ENCODE assay signal across 8 mouse cellular contexts in the genomic region with DNA sequence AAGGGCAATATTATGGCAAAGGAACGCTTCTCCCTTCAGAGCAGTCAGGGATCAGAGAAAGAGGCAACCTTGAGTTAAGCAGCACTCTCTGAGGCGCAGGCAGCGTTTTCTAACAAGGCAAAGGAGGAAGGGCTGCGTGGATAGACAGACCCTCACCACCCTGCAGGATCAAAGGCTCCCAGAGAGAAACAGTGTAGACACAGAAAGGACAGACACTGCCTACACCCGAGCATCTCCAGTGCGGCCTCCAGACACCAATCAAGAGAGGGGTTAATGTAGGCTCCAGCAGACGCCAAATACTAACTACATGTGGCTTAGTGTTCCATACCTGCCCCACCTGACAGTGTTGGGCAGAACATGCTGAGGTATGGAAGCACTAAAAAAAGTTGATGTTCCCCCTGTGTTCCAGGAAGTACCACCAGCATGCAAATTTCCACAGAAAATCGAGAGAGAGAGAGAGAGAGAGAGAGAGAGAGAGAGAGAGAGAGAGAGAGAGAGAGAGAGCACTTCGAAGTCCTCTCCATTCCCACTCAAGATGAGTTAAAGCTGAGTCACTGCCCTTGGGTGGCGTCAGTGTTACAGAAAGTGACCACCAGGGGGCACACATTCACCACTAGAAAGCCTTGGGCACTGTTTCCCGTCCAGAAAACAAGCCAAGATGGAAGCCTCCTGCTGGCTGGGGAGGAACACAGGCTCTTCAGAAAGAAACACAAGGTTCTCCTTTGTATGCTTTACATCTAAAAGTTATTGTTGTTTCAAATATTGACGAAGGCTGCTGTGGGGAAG. TPM values are rescaled to one million over a fixed set of nuclear protein-coding genes. Genes with fewer than 3 reads are reported as not detected.
DNase-seq lines count a peak whose midpoint lies in the region; ATAC-seq and TF ChIP-seq lines count a peak whose summit lies in the region.

No protein-coding gene starts in this region.

- ATAC-seq in neural tube, embryonic 15.5 days (ENCODE audit: low FRiP score) = no peak
- ATAC-seq in cerebellum, adult (ENCODE audit: insufficient number of reproducible peaks, low FRiP score, low TSS enrichment) = peak; percentile 70; the same call in 1 of the 2 replicates
- ATAC-seq in intestine, embryonic 14.5 days (replicated peaks; ENCODE audit: low FRiP score, low TSS enrichment, low read depth) = peak; percentile 74
- ATAC-seq in midbrain, postnatal 0 days (ENCODE audit: low FRiP score) = no peak
- peak; percentile 56; the same call in 1 of the 2 replicates for ATAC-seq in stomach, embryonic 15.5 days (ENCODE audit: insufficient read depth, low FRiP score, low read depth)

- H3K4me2 ChIP-seq in neural tube, embryonic 15.5 days = no peak overlapping the region
- H3K4me2 ChIP-seq in intestine, embryonic 14.5 days (ENCODE audit: low read length) = no peak overlapping the region
- H3K4me2 ChIP-seq in midbrain, postnatal 0 days (ENCODE audit: low read depth, low read length, poor library complexity, severe bottlenecking) = no peak overlapping the region
- H3K4me2 ChIP-seq in stomach, embryonic 15.5 days = no peak overlapping the region

- H3K36me3 ChIP-seq in neural tube, embryonic 15.5 days = no peaks in the 10 kb centered on the region
- H3K36me3 ChIP-seq in intestine, embryonic 14.5 days (ENCODE audit: control insufficient read depth, insufficient read depth, low read length) = no peaks in the 10 kb centered on the region
- no peaks in the 10 kb centered on the region for H3K36me3 ChIP-seq in midbrain, postnatal 0 days (ENCODE audit: insufficient read depth, low read length)
- H3K36me3 ChIP-seq in stomach, embryonic 15.5 days = no peaks in the 10 kb centered on the region

- 32% methylated on average over 12 of the region's 12 CpGs for WGBS in neural tube, embryonic 15.5 days
- WGBS in intestine, embryonic 14.5 days = 32% methylated on average over 12 of the region's 12 CpGs
- WGBS in midbrain, postnatal 0 days = 27% methylated on average over 12 of the region's 12 CpGs
- whole genome bisulfite sequencing in stomach, embryonic 15.5 days = 27% methylated on average over 12 of the region's 12 CpGs

- H3K9me3 ChIP-seq in neural tube, embryonic 15.5 days (replicated peaks) = no peaks in the 10 kb centered on the region
- H3K9me3 ChIP-seq in intestine, embryonic 14.5 days (ENCODE audit: control insufficient read depth, low read length) = no peaks in the 10 kb centered on the region
- H3K9me3 ChIP-seq in midbrain, postnatal 0 days (ENCODE audit: low read length) = no peaks in the 10 kb centered on the region
- no peaks in the 10 kb centered on the region for H3K9me3 ChIP-seq in stomach, embryonic 15.5 days

- no peak overlapping the region for H3K9ac ChIP-seq in neural tube, embryonic 15.5 days (replicated peaks)
- no peak overlapping the region for H3K9ac ChIP-seq in intestine, embryonic 14.5 days (ENCODE audit: low read length)
- H3K9ac ChIP-seq in midbrain, postnatal 0 days (replicated peaks; ENCODE audit: low read length, poor library complexity, severe bottlenecking) = no peak overlapping the region
- no peak overlapping the region for H3K9ac ChIP-seq in stomach, embryonic 15.5 days

- no peak overlapping the region for H3K27ac ChIP-seq in neural tube, embryonic 15.5 days (replicated peaks)
- H3K27ac ChIP-seq in intestine, embryonic 14.5 days (ENCODE audit: low read depth) = no peak overlapping the region
- no peak overlapping the region for H3K27ac ChIP-seq in midbrain, postnatal 0 days (ENCODE audit: low read depth, low read length)
- H3K27ac ChIP-seq in stomach, embryonic 15.5 days = no peak overlapping the region

- intact Hi-C loops in left cerebral cortex, postnatal 14 days (cut with DNase I) = loop anchor here (5.0 kb wide), 1 partner anchor 37 kb away; no protein-coding TSS in a partner anchor

- H3K27me3 ChIP-seq in neural tube, embryonic 15.5 days (replicated peaks) = peaks cover 3% of the 10 kb centered on the region; the same call in 1 of the 2 replicates
- H3K27me3 ChIP-seq in intestine, embryonic 14.5 days (replicated peaks; ENCODE audit: control insufficient read depth, insufficient read depth, low read length) = no peaks in the 10 kb centered on the region
- H3K27me3 ChIP-seq in midbrain, postnatal 0 days (ENCODE audit: insufficient read depth, low read length) = no peaks in the 10 kb centered on the region
- 0 out of 2 replicates have a peak, but pooled peaks cover 5% of the 10 kb centered on the region for H3K27me3 ChIP-seq in stomach, embryonic 15.5 days (replicated peaks)

- no peak overlapping the region for H3K4me3 ChIP-seq in neural tube, embryonic 15.5 days (replicated peaks)
- H3K4me3 ChIP-seq in intestine, embryonic 14.5 days (ENCODE audit: low read depth, low read length) = no peak overlapping the region
- H3K4me3 ChIP-seq in midbrain, postnatal 0 days (ENCODE audit: low read depth, low read length) = no peak overlapping the region
- H3K4me3 ChIP-seq in stomach, embryonic 15.5 days (replicated peaks) = no peak overlapping the region

- peak; percentile 82 for DNase-seq in neural tube, embryonic 10.5 days (ENCODE audit: extremely low spot score, low spot score)
- peak; percentile 87 for DNase-seq in forelimb bud, embryonic 11.5 days (ENCODE audit: low read depth, low spot score)
- peak; percentile 93 for DNase-seq in intestine, embryonic 14.5 days (ENCODE audit: low spot score)
- peak; percentile 85 for DNase-seq in left cerebral cortex, postnatal 14 days (ENCODE audit: low spot score in 2 of 2)
- DNase-seq in midbrain, postnatal 0 days (ENCODE audit: low spot score) = peak; percentile 90

- peak; percentile 87 for TF ChIP-seq CTCF in midbrain, postnatal 0 days (IDR thresholded peaks at IDR 0.05)

- H3K4me1 ChIP-seq in neural tube, embryonic 15.5 days = 0 out of 2 replicates have a peak, but pooled peaks cover 7% of the 10 kb centered on the region
- peaks cover 9% of the 10 kb centered on the region; the same call in 1 of the 2 replicates for H3K4me1 ChIP-seq in intestine, embryonic 14.5 days (replicated peaks; ENCODE audit: control insufficient read depth, insufficient read depth, low read length)
- no peaks in the 10 kb centered on the region for H3K4me1 ChIP-seq in midbrain, postnatal 0 days (ENCODE audit: insufficient read depth, low read length)
- H3K4me1 ChIP-seq in stomach, embryonic 15.5 days = no peaks in the 10 kb centered on the region

RNA-seq across cellular contexts. Expression of gene Nkx2-3, which starts 18.5 kb away (rescaled TPM):
- polyA plus RNA-seq in neural tube, embryonic 15.5 days (2015; fragmentation: Nextera tagmentation; extraction: Ambion mirVana) = 5.5 TPM in 1 of 2 replicates, not detected in the other
- 82.3 and 83.9 TPM in 2 replicates for polyA plus RNA-seq in intestine, embryonic 14.5 days (2014; fragmentation: Nextera tagmentation; extraction: Ambion mirVana)
- not detected for total RNA-seq in left cerebral cortex, postnatal 14 days (2021)
- total RNA-seq in midbrain, postnatal 0 days (2014; rRNA removed) = 0.05 TPM in 1 of 2 replicates, not detected in the other
- 0.12 TPM in 1 of 2 replicates, not detected in the other for polyA plus RNA-seq in midbrain, postnatal 0 days (2015; fragmentation: Nextera tagmentation; extraction: Ambion mirVana)
- polyA plus RNA-seq in stomach, embryonic 15.5 days (2015; fragmentation: Nextera tagmentation; extraction: Ambion mirVana) = 26.3 and 31.4 TPM in 2 replicates

RNA-seq across cellular contexts. Expression of gene Slc25a28, which starts 44.0 kb away (rescaled TPM):
- 16.2 and 16.5 TPM in 2 replicates for polyA plus RNA-seq in neural tube, embryonic 15.5 days (2015; fragmentation: Nextera tagmentation; extraction: Ambion mirVana)
- polyA plus RNA-seq in intestine, embryonic 14.5 days (2014; fragmentation: Nextera tagmentation; extraction: Ambion mirVana) = 18.6 and 21.4 TPM in 2 replicates
- 10 to 100 TPM; 30.2 to 36.4 TPM for total RNA-seq in left cerebral cortex, postnatal 14 days (2021)
- total RNA-seq in midbrain, postnatal 0 days (2014; rRNA removed) = 43.8 and 48.3 TPM in 2 replicates
- 15.2 and 15.5 TPM in 2 replicates for polyA plus RNA-seq in midbrain, postnatal 0 days (2015; fragmentation: Nextera tagmentation; extraction: Ambion mirVana)
- 15.8 and 15.9 TPM in 2 replicates for polyA plus RNA-seq in stomach, embryonic 15.5 days (2015; fragmentation: Nextera tagmentation; extraction: Ambion mirVana)

RNA-seq across cellular contexts. Expression of gene Entpd7, which starts 58.8 kb away (rescaled TPM):
- polyA plus RNA-seq in neural tube, embryonic 15.5 days (2015; fragmentation: Nextera tagmentation; extraction: Ambion mirVana) = 8.9 and 9.5 TPM in 2 replicates
- 15.5 and 16.5 TPM in 2 replicates for polyA plus RNA-seq in intestine, embryonic 14.5 days (2014; fragmentation: Nextera tagmentation; extraction: Ambion mirVana)
- 10 to 100 TPM; 24.0 to 25.6 TPM for total RNA-seq in left cerebral cortex, postnatal 14 days (2021)
- 6.9 and 10.0 TPM in 2 replicates for total RNA-seq in midbrain, postnatal 0 days (2014; rRNA removed)
- 7.1 and 8.2 TPM in 2 replicates for polyA plus RNA-seq in midbrain, postnatal 0 days (2015; fragmentation: Nextera tagmentation; extraction: Ambion mirVana)
- polyA plus RNA-seq in stomach, embryonic 15.5 days (2015; fragmentation: Nextera tagmentation; extraction: Ambion mirVana) = 14.5 and 20.5 TPM in 2 replicates

Comparison
In these comparisons a context has a peak if more than half of its experiments do, and no peak if none do; other contexts are left out.
1. ATAC-seq: peak in cerebellum, adult (single experiment), intestine, embryonic 14.5 days (single experiment) and stomach, embryonic 15.5 days (single experiment); none in neural tube, embryonic 15.5 days (single experiment) and midbrain, postnatal 0 days (single experiment).
2. Peak in every context shown above with its lines, with median percentiles within 50 percentile points of each other: DNase-seq.